In genomic region chr5:135286926-135287325, GRCm38 (mm10) we compare ENCODE assay signal across 8 mouse cellular contexts. TPM values are rescaled to one million over a fixed set of nuclear protein-coding genes. Genes with fewer than 3 reads are reported as not detected.
DNase-seq lines count a peak whose midpoint lies in the region; ATAC-seq and TF ChIP-seq lines count a peak whose summit lies in the region.
"Had no signal": no experiment of that assay in that cellular context is flagged by ENCODE, and none has a peak within 500 bp of the region (broad histone marks: within the 10 kb centered on the region; RNA-seq: fewer than 3 reads in every experiment).

No protein-coding gene starts in this region.

- DNase-seq in forebrain, postnatal 0 days = no peak
- DNase-seq in heart, embryonic 10.5 days (ENCODE audit: low spot score) = peak; percentile 74
- no peak for DNase-seq in heart, postnatal 14 days

- no peaks in the 10 kb centered on the region for H3K36me3 ChIP-seq in forebrain, embryonic 12.5 days (replicated peaks)
- no peaks in the 10 kb centered on the region for H3K36me3 ChIP-seq in forebrain, postnatal 0 days (ENCODE audit: insufficient read depth)
- H3K36me3 ChIP-seq in heart, embryonic 10.5 days = no peaks in the 10 kb centered on the region
- H3K36me3 ChIP-seq: embryonic facial prominence, embryonic 13.5 days; embryonic facial prominence, embryonic 15.5 days; forebrain, embryonic 10.5 days had no signal

- 74% methylated on average over 5 of the region's 5 CpGs for WGBS in forebrain, embryonic 12.5 days
- 77% methylated on average over 5 of the region's 5 CpGs for WGBS in forebrain, postnatal 0 days
- 73% methylated on average over 5 of the region's 5 CpGs for WGBS in heart, embryonic 10.5 days

- H3K27ac ChIP-seq in forebrain, embryonic 12.5 days = no peak overlapping the region
- H3K27ac ChIP-seq in forebrain, postnatal 0 days (ENCODE audit: low read depth, low read length) = no peak overlapping the region
- no peak overlapping the region for H3K27ac ChIP-seq in heart, embryonic 10.5 days
- H3K27ac ChIP-seq: embryonic facial prominence, embryonic 13.5 days; embryonic facial prominence, embryonic 15.5 days had no signal

- 0 out of 2 replicates have a peak overlapping the region, but pooled peaks have one; percentile 17 for H3K9ac ChIP-seq in forebrain, embryonic 12.5 days
- no peak overlapping the region for H3K9ac ChIP-seq in forebrain, postnatal 0 days
- H3K9ac ChIP-seq: embryonic facial prominence, embryonic 13.5 days; embryonic facial prominence, embryonic 15.5 days had no signal

- no peaks in the 10 kb centered on the region for H3K27me3 ChIP-seq in forebrain, embryonic 12.5 days
- H3K27me3 ChIP-seq in forebrain, postnatal 0 days (ENCODE audit: insufficient read depth, low read length) = no peaks in the 10 kb centered on the region
- peaks cover 9% of the 10 kb centered on the region for H3K27me3 ChIP-seq in heart, embryonic 10.5 days (ENCODE audit: insufficient read depth, poor library complexity, severe bottlenecking)
- H3K27me3 ChIP-seq: embryonic facial prominence, embryonic 13.5 days; embryonic facial prominence, embryonic 15.5 days had no signal

- H3K9me3 ChIP-seq in forebrain, embryonic 12.5 days = no peaks in the 10 kb centered on the region
- H3K9me3 ChIP-seq in forebrain, postnatal 0 days (ENCODE audit: low read length) = no peaks in the 10 kb centered on the region
- H3K9me3 ChIP-seq in heart, embryonic 10.5 days = no peaks in the 10 kb centered on the region
- H3K9me3 ChIP-seq: embryonic facial prominence, embryonic 13.5 days; embryonic facial prominence, embryonic 15.5 days; forebrain, embryonic 10.5 days had no signal

- no peak overlapping the region for H3K4me2 ChIP-seq in forebrain, embryonic 12.5 days
- no peak overlapping the region for H3K4me2 ChIP-seq in forebrain, postnatal 0 days (ENCODE audit: low read depth)
- H3K4me2 ChIP-seq: embryonic facial prominence, embryonic 13.5 days; embryonic facial prominence, embryonic 15.5 days had no signal

- H3K4me3 ChIP-seq in forebrain, embryonic 12.5 days (replicated peaks) = no peak overlapping the region
- H3K4me3 ChIP-seq in forebrain, postnatal 0 days (ENCODE audit: low read depth, low read length) = no peak overlapping the region
- no peak overlapping the region for H3K4me3 ChIP-seq in heart, embryonic 10.5 days
- H3K4me3 ChIP-seq: embryonic facial prominence, embryonic 13.5 days; embryonic facial prominence, embryonic 15.5 days; erythroblast, embryonic 14.5 days; forebrain, embryonic 10.5 days had no signal

- intact Hi-C loops in heart, postnatal 14 days (cut with DNase I) = loop anchor here (1.0 to 5.0 kb wide), 2 partner anchors 51 to 170 kb away; no protein-coding TSS in a partner anchor

- peaks cover 5% of the 10 kb centered on the region for H3K4me1 ChIP-seq in forebrain, embryonic 12.5 days
- no peaks in the 10 kb centered on the region for H3K4me1 ChIP-seq in forebrain, postnatal 0 days (ENCODE audit: insufficient read depth)
- H3K4me1 ChIP-seq in heart, embryonic 10.5 days = no peaks in the 10 kb centered on the region; the same call in 1 of the 2 replicates
- H3K4me1 ChIP-seq: embryonic facial prominence, embryonic 15.5 days had no signal

- no peak for TF ChIP-seq CTCF in forebrain, postnatal 0 days (IDR thresholded peaks at IDR 0.05; ENCODE audit: low read depth)

- no peak for ATAC-seq in forebrain, embryonic 12.5 days (ENCODE audit: low FRiP score)
- ATAC-seq in forebrain, postnatal 0 days = no peak

RNA-seq across cellular contexts. Expression of gene Fzd9, which starts 35.9 kb away (rescaled TPM):
- polyA plus RNA-seq in forebrain, embryonic 12.5 days (2016; fragmentation: Nextera tagmentation; extraction: Ambion mirVana) = 23.1 and 27.7 TPM in 2 replicates
- total RNA-seq in forebrain, postnatal 0 days (2014; rRNA removed) = 16.5 and 19.7 TPM in 2 replicates
- polyA plus RNA-seq in forebrain, postnatal 0 days (2015; fragmentation: Nextera tagmentation; extraction: Ambion mirVana) = 14.2 and 16.6 TPM in 2 replicates
- 4.5 and 7.2 TPM in 2 replicates for polyA plus RNA-seq in heart, embryonic 10.5 days (2016; fragmentation: Nextera tagmentation; extraction: Ambion mirVana)
- under 1 TPM; 0.29 to 0.55 TPM for total RNA-seq in heart, postnatal 14 days (2021)
